In genomic region chr6:39678241-39678640, GRCm38 (mm10) we compare ENCODE assay signal across 30 mouse cellular contexts.
"Had no signal": no experiment of that assay in that cellular context is flagged by ENCODE, and none has a peak within 500 bp of the region (broad histone marks: within the 10 kb centered on the region; RNA-seq: fewer than 3 reads in every experiment).

No protein-coding gene starts in this region.

- H3K27ac ChIP-seq: limb, embryonic 10.5 days; limb, embryonic 12.5 days; limb, embryonic 13.5 days; limb, embryonic 15.5 days; liver, embryonic 12.5 days; liver, embryonic 13.5 days; liver, embryonic 14.5 days; liver, embryonic 15.5 days; lung, embryonic 15.5 days; macrophage; midbrain, embryonic 10.5 days; midbrain, embryonic 12.5 days; midbrain, embryonic 13.5 days; midbrain, embryonic 15.5 days; neural tube, embryonic 12.5 days had no signal

- H3K4me3 ChIP-seq: limb, embryonic 10.5 days; limb, embryonic 12.5 days; limb, embryonic 13.5 days; limb, embryonic 15.5 days; liver, embryonic 12.5 days; liver, embryonic 13.5 days; liver, embryonic 15.5 days; lung, embryonic 15.5 days; megakaryocyte, embryonic 14.5 days; midbrain, embryonic 10.5 days; midbrain, embryonic 12.5 days; midbrain, embryonic 13.5 days; midbrain, embryonic 15.5 days; myocyte; neural tube, embryonic 12.5 days had no signal

- H3K4me1 ChIP-seq: limb, embryonic 15.5 days; liver, embryonic 15.5 days; lung, embryonic 15.5 days; neural tube, embryonic 12.5 days had no signal

- DNase-seq: left cerebral cortex, postnatal 4 days; liver; liver, embryonic 13.5 days; liver, postnatal 0 days; lung, adult 18-20 months; lung, adult 2 months; lung, embryonic 14.5 days; lung, postnatal 10 days; lung, postnatal 14 days; lung, postnatal 36 days; lung, postnatal 4 days had no signal

- ATAC-seq: liver, embryonic 12.5 days; liver, postnatal 0 days; lung, postnatal 0 days; midbrain, embryonic 13.5 days; midbrain, embryonic 15.5 days; midbrain, embryonic 16.5 days had no signal

- H3K4me2 ChIP-seq: limb, embryonic 12.5 days; limb, embryonic 13.5 days; limb, embryonic 15.5 days; liver, embryonic 11.5 days; liver, embryonic 12.5 days; liver, embryonic 13.5 days; liver, embryonic 15.5 days; lung, embryonic 14.5 days; lung, embryonic 15.5 days; midbrain, embryonic 12.5 days; midbrain, embryonic 13.5 days; midbrain, embryonic 15.5 days; neural tube, embryonic 12.5 days had no signal

- H3K9ac ChIP-seq: limb, embryonic 12.5 days; limb, embryonic 13.5 days; limb, embryonic 15.5 days; liver, embryonic 12.5 days; liver, embryonic 13.5 days; liver, embryonic 14.5 days; liver, embryonic 15.5 days; liver, postnatal 0 days; lung, embryonic 14.5 days; lung, embryonic 15.5 days; midbrain, embryonic 12.5 days; midbrain, embryonic 13.5 days; midbrain, embryonic 15.5 days; neural tube, embryonic 12.5 days had no signal

- H3K9me3 ChIP-seq: limb, embryonic 10.5 days; limb, embryonic 13.5 days; limb, embryonic 15.5 days; liver, embryonic 12.5 days; liver, embryonic 13.5 days; liver, embryonic 15.5 days; lung, embryonic 15.5 days; midbrain, embryonic 12.5 days; midbrain, embryonic 13.5 days; midbrain, embryonic 15.5 days; neural tube, embryonic 12.5 days had no signal

- H3K27me3 ChIP-seq: limb, embryonic 12.5 days; limb, embryonic 13.5 days; limb, embryonic 15.5 days; liver, embryonic 12.5 days; liver, embryonic 13.5 days; liver, embryonic 15.5 days; lung, embryonic 15.5 days; megakaryocyte, embryonic 14.5 days; midbrain, embryonic 12.5 days; midbrain, embryonic 13.5 days; midbrain, embryonic 15.5 days; neural tube, embryonic 12.5 days had no signal
